Mouse (Mus musculus) heart, embryonic 14.5 days (tissue): Measurements from ENCODE around the gene Nfxl1. TPM values are rescaled to one million over a fixed set of nuclear protein-coding genes. Genes with fewer than 3 reads are reported as not detected.

Experiments
- polyA plus RNA-seq: library from polyadenylated mRNA; unstranded; fragments of >200 nt; fragmentation: Nextera tagmentation; extraction: Ambion mirVana; gene quantifications from 2 replicates; pipeline ENCODE4 v1.2.1, GENCODE M21; 2014

Nfxl1 gene
- polyA plus RNA-seq, 1 experiment from 2014 or later: 14.3 TPM

Other genes with a start within 250 kb of the Nfxl1 start
- 49.0 and 49.6 TPM in 2 replicates for gene Corin, start 55.2 kb downstream of the Nfxl1 start, polyA plus RNA-seq
- not detected in 2 replicates for gene Zar1, start 21.6 kb upstream of the Nfxl1 start, polyA plus RNA-seq
- gene Gm5868, start 27.9 kb upstream of the Nfxl1 start, polyA plus RNA-seq: 0.15 TPM in 2 replicates
- not detected in 2 replicates for gene Cnga1, start 84.6 kb upstream of the Nfxl1 start, polyA plus RNA-seq
- 0.16 TPM in 1 of 2 replicates, not detected in the other for gene Nipal1, start 88.1 kb upstream of the Nfxl1 start, polyA plus RNA-seq
- 0.12 and 0.16 TPM in 2 replicates for gene Txk, start 193.1 kb upstream of the Nfxl1 start, polyA plus RNA-seq